Mouse (Mus musculus) liver, embryonic 14.5 days (tissue): ENCODE data around the gene Rpl23a. TPM values are rescaled to one million over a fixed set of nuclear protein-coding genes. Genes with fewer than 3 reads are reported as not detected.
"Not testable (repeated sequence)": the region's sequence is repeated elsewhere in the genome, so short reads cannot be mapped to it uniquely, and the experiment has no call there.

Source experiments
- ATAC-seq: fragments of 200-750 bp; cut with Nextera tagmentation; 2 replicates; pipeline ENCODE4 v1.8.0; 2017; ENCODE audit warnings: moderate number of reproducible peaks, mild to moderate bottlenecking, moderate library complexity; ENCODE audit not compliant: insufficient read depth
- DNase-seq, 3 experiments: peaks; one replicate each; pipeline ENCODE4 v3.0.0-alpha.2; 2012 to 2013; ENCODE audit warnings: low read depth in 3 of 3, low spot score in 3 of 3
- H3K27ac ChIP-seq: fragments of 300-500 bp; sonication (generic); 2 replicates; pipeline ENCODE4 v1.5.1; 2014; ENCODE audit warnings: moderate library complexity, mild to moderate bottlenecking, control low read depth, inconsistent platforms
- H3K27me3 ChIP-seq: fragments of 300-500 bp; sonication (generic); 2 replicates; pipeline ENCODE4 v1.6.1; 2014; ENCODE audit warnings: mild to moderate bottlenecking, low read length, moderate library complexity; ENCODE audit not compliant: control insufficient read depth, insufficient read depth
- H3K36me3 ChIP-seq: fragments of 300-500 bp; sonication (generic); replicated peaks from 2 replicates; pipeline ENCODE4 v1.6.1; 2014; ENCODE audit warnings: low read depth; ENCODE audit not compliant: control insufficient read depth, insufficient read depth
- H3K4me1 ChIP-seq, 2 experiments: fragments of 200-500 bp in 1 of 2; fragments of 300-500 bp in 1 of 2; sonication (generic) in 1 of 2; replicated peaks; 2 replicates each; pipeline ENCODE4 v1.6.1; 2012 to 2014; ENCODE audit warnings: antibody characterized with exemption in 1 of 2, inconsistent platforms in 1 of 2, low read length in 1 of 2; ENCODE audit not compliant: control insufficient read depth in 2 of 2, insufficient read depth in 2 of 2
- H3K4me2 ChIP-seq: fragments of 300-500 bp; sonication (generic); 2 replicates; pipeline ENCODE4 v1.6.1; 2014; ENCODE audit warnings: low read depth, mild to moderate bottlenecking, control low read depth, moderate library complexity
- H3K4me3 ChIP-seq, 2 experiments: fragments of 200-500 bp in 1 of 2; fragments of 300-500 bp in 1 of 2; sonication (generic) in 1 of 2; 2 replicates each; pipeline ENCODE4 v1.5.1; 2012 to 2014; ENCODE audit warnings: low read depth in 2 of 2, low read length in 2 of 2, mild to moderate bottlenecking in 2 of 2, control low read depth in 1 of 2, inconsistent platforms in 1 of 2, moderate library complexity in 1 of 2; ENCODE audit not compliant: insufficient read depth in 1 of 2
- H3K9ac ChIP-seq: fragments of 300-500 bp; sonication (generic); replicated peaks from 2 replicates; pipeline ENCODE4 v1.6.1; 2014; ENCODE audit warnings: mild to moderate bottlenecking, control low read depth, moderate library complexity
- H3K9me3 ChIP-seq: fragments of 300-500 bp; sonication (generic); 2 replicates; pipeline ENCODE4 v1.6.1; 2016; ENCODE audit warnings: low read length, mixed read lengths; ENCODE audit not compliant: control insufficient read depth
- CTCF ChIP-seq: IDR thresholded peaks from 2 replicates; pipeline ENCODE4 v1.5.1; 2016; ENCODE audit warnings: antibody characterized with exemption, low read depth, control low read depth
- EP300 ChIP-seq: IDR thresholded peaks from 2 replicates; pipeline ENCODE4 v1.6.1; 2016; ENCODE audit warnings: antibody characterized with exemption, low read depth
- WGBS: fragments of 180-500 bp; shearing (Covaris S2); extraction: QIAGEN DNeasy Blood & Tissue Kit; methylation state at CpG from one replicate; pipeline ENCODE4 v1.1.7; 2014; ENCODE audit not compliant: insufficient replicate concordance; 5-methylcytosine and 5-hydroxymethylcytosine counted together
- polyA plus RNA-seq, 2 experiments: library from polyadenylated mRNA; depleted of rRNA in 1 of 2; stranded (reverse) in 1 of 2; unstranded in 1 of 2; fragments of >200 nt; fragmentation: Nextera tagmentation in 1 of 2; extraction: Ambion mirVana in 1 of 2; gene quantifications; 2 replicates each; pipeline versions ENCODE4 v1.2.1 to v1.2.3; 2012 to 2014

Rpl23a gene
- polyA plus RNA-seq, 2 experiments, result 1,100 to 1,347 TPM

DNA sequence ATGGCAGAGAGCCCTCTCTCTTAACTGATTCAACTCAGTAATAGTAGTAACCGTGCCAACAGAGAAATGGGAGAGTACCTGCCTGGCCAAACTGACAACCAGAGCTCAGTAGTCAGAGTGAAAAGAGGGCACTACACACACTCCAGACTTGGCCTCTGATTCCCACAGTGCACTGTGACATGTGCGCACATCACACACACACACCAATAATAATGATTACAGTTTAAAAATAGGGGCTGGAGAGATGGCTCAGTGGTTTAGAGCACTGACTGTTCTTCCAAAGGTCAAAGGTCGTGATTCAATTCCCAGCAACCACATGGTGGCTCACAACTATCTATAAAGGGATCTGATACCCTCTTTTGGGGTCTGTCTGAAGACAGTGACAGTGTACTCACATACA, 45.4 kb downstream of the Rpl23a start:
- TF ChIP-seq CTCF, result no peak
- H3K27ac ChIP-seq, result no peak overlapping the region
- no peak for ATAC-seq

DNA sequence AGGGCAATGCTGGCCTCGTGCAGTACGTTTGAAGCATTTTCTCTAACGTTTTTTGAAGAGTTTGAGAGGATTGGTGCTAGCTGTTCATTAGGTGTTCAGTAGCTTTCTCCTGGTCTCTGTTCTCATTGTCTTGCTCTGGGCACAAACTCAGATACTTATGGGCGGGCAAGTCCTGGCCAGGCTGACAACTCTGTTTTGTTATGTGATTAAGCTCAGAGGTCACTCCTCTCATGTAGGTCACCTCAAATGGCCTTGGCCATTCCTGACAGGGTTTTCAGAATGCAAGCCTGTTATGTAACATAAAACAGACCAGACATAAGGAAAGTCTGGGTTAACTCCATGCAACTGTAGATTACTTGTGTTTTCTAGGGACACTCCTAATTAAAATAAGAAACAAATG, 45.8 kb downstream of the Rpl23a start:
- ATAC-seq, result no peak
- no peak for DNase-seq
- Histone ChIP-seq H3K9me3 (no peaks in the 10 kb centered on the region), H3K4me3 (no peak overlapping the region), H3K4me1 (peaks cover 36 to 50% of the 10 kb centered on the region in 2 experiments), H3K27ac (no peak overlapping the region), H3K36me3 (no peaks in the 10 kb centered on the region), H3K4me2 (no peak overlapping the region), H3K9ac (no peak overlapping the region), H3K27me3 (no peaks in the 10 kb centered on the region)
- no peak for TF ChIP-seq EP300
- TF ChIP-seq CTCF, result no peak
- 69% methylated on average over 4 of the region's 4 CpGs for WGBS

More for the DNA sequence above, 45.4 kb downstream of the Rpl23a start:
- Histone ChIP-seq H3K4me3 (no peak overlapping the region), H3K36me3 (no peaks in the 10 kb centered on the region; the same call in 1 of the 2 replicates), H3K27me3 (no peaks in the 10 kb centered on the region), H3K4me1 (peaks cover 31 to 46% of the 10 kb centered on the region in 2 experiments), H3K9ac (no peak overlapping the region), H3K9me3 (no peaks in the 10 kb centered on the region), H3K4me2 (no peak overlapping the region)
- no peak for DNase-seq
- WGBS, result 67% methylated on average over 3 of the region's 3 CpGs

DNA sequence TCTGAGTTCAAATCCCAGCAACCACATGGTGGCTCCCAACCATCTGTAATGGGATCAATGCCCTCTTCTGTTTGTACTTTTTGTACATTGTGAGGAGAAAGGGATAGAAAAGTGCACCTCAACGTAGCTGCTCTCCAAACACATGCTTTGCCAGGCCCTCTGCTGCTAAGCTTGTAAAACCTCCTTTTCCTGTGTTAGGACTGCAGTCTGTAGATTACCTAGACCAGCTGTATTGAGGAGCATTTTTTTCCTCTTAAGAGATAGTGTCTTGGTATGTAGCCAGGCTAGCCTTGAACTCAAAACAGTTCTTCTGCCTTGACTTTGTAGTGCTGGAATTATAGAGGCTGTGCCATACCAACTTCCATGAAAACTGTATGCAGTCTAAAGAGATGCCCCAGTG, 47.3 kb downstream of the Rpl23a start:
- TF ChIP-seq EP300 (no peak), CTCF (no peak)

DNA sequence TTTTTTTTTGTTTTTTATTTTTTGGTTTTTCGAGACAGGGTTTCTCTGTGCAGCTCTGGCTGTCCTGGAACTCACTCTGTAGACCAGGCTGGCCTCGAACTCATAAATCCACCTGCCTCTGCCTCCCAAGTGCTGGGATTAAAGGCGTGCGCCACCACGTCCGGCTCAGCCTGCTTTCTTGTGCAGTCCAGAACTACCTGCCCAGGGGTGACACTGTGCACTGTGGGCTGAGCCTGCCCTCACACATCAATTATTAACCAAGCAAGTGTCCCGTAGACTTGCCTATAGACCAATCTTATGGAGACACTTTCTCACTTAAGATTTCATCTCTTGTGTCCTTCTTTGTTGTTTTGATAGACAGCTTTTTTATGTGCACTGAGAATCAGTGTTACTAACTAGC, 48.1 kb downstream of the Rpl23a start:
- H3K36me3 ChIP-seq, H3K9ac ChIP-seq, H3K27ac ChIP-seq, H3K9me3 ChIP-seq, H3K4me3 ChIP-seq, ATAC-seq, H3K4me2 ChIP-seq, DNase-seq, H3K27me3 ChIP-seq: not testable (repeated sequence)
- 66% methylated on average over 7 of the region's 7 CpGs for WGBS
- H3K4me1 ChIP-seq, result peaks cover 23 to 45% of the 10 kb centered on the region in 2 experiments

More for the DNA sequence above, 47.3 kb downstream of the Rpl23a start:
- Histone ChIP-seq H3K9ac (no peak overlapping the region), H3K27ac (no peak overlapping the region), H3K27me3 (no peaks in the 10 kb centered on the region), H3K36me3 (no peaks in the 10 kb centered on the region), H3K4me1 (peaks cover 31 to 53% of the 10 kb centered on the region in 2 experiments), H3K9me3 (no peaks in the 10 kb centered on the region), H3K4me2 (no peak overlapping the region), H3K4me3 (no peak overlapping the region)
- ATAC-seq (no peak), DNase-seq (no peak)
- WGBS, result 16% methylated on average over 1 of the region's 1 CpGs

DNA sequence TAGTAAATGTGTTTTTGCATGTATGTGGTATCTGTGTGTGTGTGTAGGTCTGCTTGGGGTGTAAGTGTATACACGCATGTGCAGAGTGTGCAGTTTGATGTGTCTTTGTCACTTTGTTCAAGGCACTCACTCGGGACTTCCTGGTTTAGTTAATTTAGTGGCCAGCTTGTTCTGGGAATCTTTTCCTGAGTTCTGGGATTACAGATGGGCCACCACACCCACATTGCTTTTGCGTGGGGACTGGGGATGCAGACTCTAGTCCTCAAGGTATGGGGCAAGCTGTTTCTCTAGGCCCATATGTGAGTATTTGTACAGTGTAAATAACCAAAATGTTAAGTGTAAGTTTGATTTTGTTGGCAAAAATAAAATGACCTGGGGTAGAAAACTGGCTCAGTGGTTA, 49.0 kb downstream of the Rpl23a start:
- peak overlapping the region; percentile 27 for H3K27ac ChIP-seq
- no peak overlapping the region for H3K4me2 ChIP-seq
- 49% methylated on average over 3 of the region's 3 CpGs for WGBS
- no peak for ATAC-seq
- TF ChIP-seq EP300 (no peak), CTCF (no peak)
- no peaks in the 10 kb centered on the region for H3K27me3 ChIP-seq
- no peaks in the 10 kb centered on the region for H3K9me3 ChIP-seq
- no peak overlapping the region for H3K9ac ChIP-seq
- peaks cover 23 to 43% of the 10 kb centered on the region in 2 experiments for H3K4me1 ChIP-seq
- no peak for DNase-seq
- H3K4me3 ChIP-seq, result no peak overlapping the region
- H3K36me3 ChIP-seq, result no peaks in the 10 kb centered on the region
